8 mouse cellular contexts compared by ENCODE assay signal in the genomic region with DNA sequence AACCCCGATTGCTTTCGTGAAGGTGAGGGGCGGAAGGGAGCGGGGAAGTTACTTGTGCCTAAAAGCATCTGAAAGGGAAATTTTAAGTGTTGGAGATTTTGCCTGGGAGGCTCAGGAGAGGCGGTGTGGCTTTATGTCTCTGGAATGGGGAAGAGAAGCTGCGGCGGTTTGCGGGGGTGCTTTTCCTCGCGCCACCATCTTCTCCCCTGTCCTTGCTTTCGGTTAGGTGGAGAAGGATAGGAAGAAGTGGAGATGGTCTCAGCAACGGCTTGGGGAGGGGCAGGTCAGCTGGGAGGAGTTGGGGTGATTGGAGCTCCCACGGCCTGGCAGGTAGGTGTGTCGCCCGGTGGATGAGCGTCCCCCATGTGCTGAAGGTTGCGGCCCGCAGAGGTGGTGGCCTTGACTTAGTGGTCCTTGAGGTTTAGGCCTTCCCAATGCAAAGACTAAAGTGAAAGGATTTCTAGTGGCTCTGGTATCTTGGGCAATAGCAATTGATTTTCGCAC. TPM values are rescaled to one million over a fixed set of nuclear protein-coding genes. Genes with fewer than 3 reads are reported as not detected.
DNase-seq lines count a peak whose midpoint lies in the region; ATAC-seq lines count a peak whose summit lies in the region.

No protein-coding gene starts in this region.

- peak overlapping the region; percentile 73 for H3K4me2 ChIP-seq in hindbrain, embryonic 12.5 days (replicated peaks)
- H3K4me2 ChIP-seq in liver, embryonic 16.5 days (ENCODE audit: low read depth, low read length), result peak overlapping the region; percentile 98

- H3K4me3 ChIP-seq in hindbrain, embryonic 12.5 days, result peak overlapping the region; percentile 96
- H3K4me3 ChIP-seq in liver, embryonic 16.5 days (ENCODE audit: low read depth, low read length), result peak overlapping the region; percentile 93

- peak overlapping the region; percentile 99 for H3K27ac ChIP-seq in hindbrain, embryonic 12.5 days
- H3K27ac ChIP-seq in liver, embryonic 16.5 days (ENCODE audit: low read length), result peak overlapping the region; percentile 71

- H3K4me1 ChIP-seq in hindbrain, embryonic 12.5 days, result peaks cover 26% of the 10 kb centered on the region
- peaks cover 38% of the 10 kb centered on the region for H3K4me1 ChIP-seq in liver, embryonic 16.5 days (ENCODE audit: control insufficient read depth, low read depth, low read length)

- 2% methylated on average over 19 of the region's 19 CpGs for WGBS in hindbrain, embryonic 12.5 days
- under 1% methylated on average over 19 of the region's 19 CpGs for WGBS in liver, embryonic 16.5 days (ENCODE audit: insufficient replicate concordance)

- no peaks in the 10 kb centered on the region for H3K9me3 ChIP-seq in hindbrain, embryonic 12.5 days (replicated peaks)
- no peaks in the 10 kb centered on the region for H3K9me3 ChIP-seq in liver, embryonic 16.5 days (replicated peaks; ENCODE audit: control insufficient read depth, low read length)

- no peak for ATAC-seq in hindbrain, embryonic 12.5 days (ENCODE audit: low FRiP score)
- no peak for ATAC-seq in liver, embryonic 16.5 days (ENCODE audit: low read depth)

- DNase-seq in adrenal gland, adult 2 months, result peak; percentile 62
- no peak for DNase-seq in adrenal gland, postnatal 4 days (ENCODE audit: low spot score in 2 of 2)
- peak; percentile 32 for DNase-seq in right cerebral cortex, adult 18-20 months
- no peak for DNase-seq in right cerebral cortex, postnatal 25 days
- peak; percentile 44 for DNase-seq in embryo, embryonic 11 days
- peak; percentile 30 for DNase-seq in right cerebral cortex, postnatal 14 days

- no peaks in the 10 kb centered on the region for H3K27me3 ChIP-seq in hindbrain, embryonic 12.5 days
- H3K27me3 ChIP-seq in liver, embryonic 16.5 days (ENCODE audit: control insufficient read depth, insufficient read depth, low read depth, low read length), result no peaks in the 10 kb centered on the region

- peaks cover 10% of the 10 kb centered on the region for H3K36me3 ChIP-seq in hindbrain, embryonic 12.5 days
- peaks cover 12% of the 10 kb centered on the region for H3K36me3 ChIP-seq in liver, embryonic 16.5 days (ENCODE audit: control insufficient read depth, insufficient read depth)

- peak overlapping the region; percentile 99 for H3K9ac ChIP-seq in hindbrain, embryonic 12.5 days
- H3K9ac ChIP-seq in liver, embryonic 16.5 days (ENCODE audit: low read depth, low read length), result peak overlapping the region; percentile 86

RNA-seq across cellular contexts. Expression of a gene that starts 0.5 kb away (rescaled TPM):
- 10 to 100 TPM; 26.5 to 35.8 TPM for total RNA-seq in adrenal gland, adult 2 months (2021)
- polyA plus RNA-seq in adrenal gland, adult 2 months (2012; rRNA removed), result 54.3 and 58.6 TPM in 2 replicates
- 10 to 100 TPM; 41.5 to 42.1 TPM for total RNA-seq in adrenal gland, postnatal 4 days (2021)
- 38.0 and 39.2 TPM in 2 replicates for polyA plus RNA-seq in hindbrain, embryonic 12.5 days (2016; fragmentation: Nextera tagmentation; extraction: Ambion mirVana)
- 14.0 and 15.5 TPM in 2 replicates for polyA plus RNA-seq in liver, embryonic 16.5 days (2015; fragmentation: Nextera tagmentation; extraction: Ambion mirVana)

RNA-seq across cellular contexts. Expression of a gene that starts 0.9 kb away (rescaled TPM):
- total RNA-seq in adrenal gland, adult 2 months (2021), result 100 to 1,000 TPM; 100 to 114 TPM
- 70.4 and 79.3 TPM in 2 replicates for polyA plus RNA-seq in adrenal gland, adult 2 months (2012; rRNA removed)
- total RNA-seq in adrenal gland, postnatal 4 days (2021), result 100 to 1,000 TPM; 223 to 234 TPM
- polyA plus RNA-seq in hindbrain, embryonic 12.5 days (2016; fragmentation: Nextera tagmentation; extraction: Ambion mirVana), result 258 and 273 TPM in 2 replicates
- 37.8 and 40.5 TPM in 2 replicates for polyA plus RNA-seq in liver, embryonic 16.5 days (2015; fragmentation: Nextera tagmentation; extraction: Ambion mirVana)

Comparison
In these comparisons a context has a peak if more than half of its experiments do, and no peak if none do; other contexts are left out.
1. DNase-seq: peak in adrenal gland, adult 2 months (single experiment), right cerebral cortex, adult 18-20 months (single experiment), embryo, embryonic 11 days (single experiment) and right cerebral cortex, postnatal 14 days (single experiment); none in adrenal gland, postnatal 4 days (0 of 2) and right cerebral cortex, postnatal 25 days (single experiment).